Mouse (Mus musculus) limb, embryonic 14.5 days (tissue): ENCODE measurements around the gene 9930021J03Rik. TPM values are rescaled to one million over a fixed set of nuclear protein-coding genes. Genes with fewer than 3 reads are reported as not detected.

Experiments
- ATAC-seq: fragments of 200-750 bp; cut with Nextera tagmentation; 2 replicates; pipeline ENCODE4 v1.8.0; 2017; ENCODE audit warnings: low read depth, moderate number of reproducible peaks, moderate TSS enrichment; ENCODE audit not compliant: low FRiP score
- DNase-seq: peaks from one replicate; pipeline ENCODE4 v3.0.0-alpha.2; 2015; ENCODE audit warnings: low spot score
- H3K27ac ChIP-seq: fragments of 300-500 bp; sonication (generic); replicated peaks from 2 replicates; pipeline ENCODE4 v1.5.1; 2014; ENCODE audit warnings: low read depth, mild to moderate bottlenecking, low read length, moderate library complexity, mixed read lengths
- H3K27me3 ChIP-seq: fragments of 300-500 bp; sonication (generic); 2 replicates; pipeline ENCODE4 v1.6.1; 2014; ENCODE audit warnings: low read length, mixed read lengths; ENCODE audit not compliant: control insufficient read depth, insufficient read depth
- H3K36me3 ChIP-seq: fragments of 300-500 bp; sonication (generic); 2 replicates; pipeline ENCODE4 v1.6.1; 2014; ENCODE audit warnings: mild to moderate bottlenecking, low read length, moderate library complexity, mixed read lengths; ENCODE audit not compliant: control insufficient read depth, insufficient read depth
- H3K4me1 ChIP-seq: fragments of 300-500 bp; sonication (generic); 2 replicates; pipeline ENCODE4 v1.6.1; 2014; ENCODE audit warnings: antibody characterized with exemption, low read length, mixed read lengths; ENCODE audit not compliant: control insufficient read depth, insufficient read depth
- H3K4me2 ChIP-seq: fragments of 300-500 bp; sonication (generic); replicated peaks from 2 replicates; pipeline ENCODE4 v1.6.1; 2014; ENCODE audit warnings: low read depth, mild to moderate bottlenecking, low read length, moderate library complexity; ENCODE audit not compliant: severe bottlenecking
- H3K4me3 ChIP-seq: fragments of 300-500 bp; sonication (generic); replicated peaks from 2 replicates; pipeline ENCODE4 v1.5.1; 2014; ENCODE audit warnings: low read length
- H3K9ac ChIP-seq: fragments of 300-500 bp; sonication (generic); 2 replicates; pipeline ENCODE4 v1.6.1; 2014; ENCODE audit warnings: mild to moderate bottlenecking, low read depth, low read length, moderate library complexity; ENCODE audit not compliant: severe bottlenecking
- H3K9me3 ChIP-seq: fragments of 300-500 bp; sonication (generic); 2 replicates; pipeline ENCODE4 v1.6.1; 2016; ENCODE audit warnings: low read length; ENCODE audit not compliant: control insufficient read depth
- POLR2A ChIP-seq: fragments of 200-500 bp; IDR thresholded peaks from 2 replicates; pipeline ENCODE4 v1.8.0; 2012; ENCODE audit warnings: inconsistent platforms, mild to moderate bottlenecking, moderate library complexity, borderline replicate concordance; ENCODE audit not compliant: insufficient read depth, insufficient read length; ENCODE audit errors: extremely low read depth
- WGBS: fragments of 180-500 bp; shearing (Covaris S2); extraction: QIAGEN DNeasy Blood & Tissue Kit; methylation state at CpG from one replicate; pipeline ENCODE4 v1.1.7; 2014; 5-methylcytosine and 5-hydroxymethylcytosine counted together
- polyA plus RNA-seq, 2 experiments: library from polyadenylated mRNA; depleted of rRNA in 1 of 2; stranded (reverse) in 1 of 2; unstranded in 1 of 2; fragments of >200 nt; fragmentation: Nextera tagmentation in 1 of 2; extraction: Ambion mirVana in 1 of 2; gene quantifications; 2 replicates each; pipeline versions ENCODE4 v1.2.1 to v1.2.3; 2012 to 2014

9930021J03Rik gene
- polyA plus RNA-seq, 2 experiments, result 8.5 to 23.0 TPM

- H3K4me2 ChIP-seq, result no peak overlapping the region
- no peaks in the 10 kb centered on the region for H3K36me3 ChIP-seq
- DNase-seq (no peak), ATAC-seq (no peak)
- H3K27me3 ChIP-seq, result no peaks in the 10 kb centered on the region
- H3K9me3 ChIP-seq, result no peaks in the 10 kb centered on the region
- H3K27ac ChIP-seq, result no peak overlapping the region
- no peak for TF ChIP-seq POLR2A
- no peak overlapping the region for H3K9ac ChIP-seq
- WGBS, result 94% methylated on average over 13 of the region's 13 CpGs
- no peak overlapping the region for H3K4me3 ChIP-seq
- no peaks in the 10 kb centered on the region for H3K4me1 ChIP-seq
Observed at GRCm38 (mm10) chr19:29704436-29704835, 101.4 kb downstream of the 9930021J03Rik start.

- no peak overlapping the region for H3K4me2 ChIP-seq
- H3K9me3 ChIP-seq, result no peaks in the 10 kb centered on the region
- 72% methylated on average over 4 of the region's 4 CpGs for WGBS
- DNase-seq, result no peak
- ATAC-seq, result no peak
- no peak for TF ChIP-seq POLR2A
- H3K27me3 ChIP-seq, result no peaks in the 10 kb centered on the region
- no peaks in the 10 kb centered on the region for H3K4me1 ChIP-seq
- H3K36me3 ChIP-seq, result no peaks in the 10 kb centered on the region
- H3K27ac ChIP-seq, result no peak overlapping the region
- H3K4me3 ChIP-seq, result no peak overlapping the region
- H3K9ac ChIP-seq, result no peak overlapping the region
Observed at GRCm38 (mm10) chr19:29701707-29702106, 104.1 kb downstream of the 9930021J03Rik start.

GRCm38 (mm10) chr19:29697245-29697874 lies 108.4 kb downstream of the 9930021J03Rik start, which contains the start of gene Mlana:
Gene Mlana, plus strand, starts transcription at chr19:29697824.
- Histone ChIP-seq H3K9me3 (no peaks in the 10 kb centered on the region), H3K36me3 (no peaks in the 10 kb centered on the region), H3K4me2 (no peak within 1 kb of the TSS), H3K4me3 (no peak within 1 kb of the TSS), H3K27me3 (no peaks in the 10 kb centered on the region), H3K27ac (no peak within 1 kb of the TSS), H3K9ac (no peak within 1 kb of the TSS), H3K4me1 (no peaks in the 10 kb centered on the region)
- WGBS, result 50% methylated on average over 3 of the region's 3 CpGs
- ATAC-seq (no peak), DNase-seq (no peak)
- TF ChIP-seq POLR2A, result no peak

- Histone ChIP-seq H3K9ac (no peak overlapping the region), H3K4me1 (no peaks in the 10 kb centered on the region), H3K4me2 (no peak overlapping the region), H3K27ac (no peak overlapping the region), H3K36me3 (no peaks in the 10 kb centered on the region), H3K9me3 (no peaks in the 10 kb centered on the region), H3K4me3 (no peak overlapping the region), H3K27me3 (no peaks in the 10 kb centered on the region)
- ATAC-seq, result no peak
- DNase-seq, result no peak
- TF ChIP-seq POLR2A, result no peak
Observed at GRCm38 (mm10) chr19:29696840-29697239, 108.9 kb downstream of the 9930021J03Rik start.

- H3K4me3 ChIP-seq, result no peak overlapping the region
- ATAC-seq (no peak), DNase-seq (no peak)
- no peaks in the 10 kb centered on the region for H3K27me3 ChIP-seq
- H3K4me1 ChIP-seq, result no peaks in the 10 kb centered on the region
- H3K9ac ChIP-seq, result no peak overlapping the region
- H3K36me3 ChIP-seq, result no peaks in the 10 kb centered on the region
- WGBS, result 91% methylated on average over 4 of the region's 4 CpGs
- H3K9me3 ChIP-seq, result no peaks in the 10 kb centered on the region
- H3K4me2 ChIP-seq, result no peak overlapping the region
- H3K27ac ChIP-seq, result no peak overlapping the region
- TF ChIP-seq POLR2A, result no peak
Observed at GRCm38 (mm10) chr19:29696309-29696708, 109.5 kb downstream of the 9930021J03Rik start.

- Histone ChIP-seq H3K4me3 (no peak overlapping the region), H3K27ac (no peak overlapping the region), H3K36me3 (no peaks in the 10 kb centered on the region), H3K4me2 (no peak overlapping the region), H3K9ac (no peak overlapping the region), H3K27me3 (no peaks in the 10 kb centered on the region), H3K9me3 (no peaks in the 10 kb centered on the region), H3K4me1 (no peaks in the 10 kb centered on the region)
- DNase-seq, result no peak
- 84% methylated on average over 10 of the region's 10 CpGs for WGBS
- no peak for TF ChIP-seq POLR2A
- no peak for ATAC-seq
Observed at GRCm38 (mm10) chr19:29695071-29695470, 110.7 kb downstream of the 9930021J03Rik start.
